10 mouse cellular contexts compared by ENCODE assay signal in genomic region chr19:6529265-6529985, GRCm38 (mm10). TPM values are rescaled to one million over a fixed set of nuclear protein-coding genes. Genes with fewer than 3 reads are reported as not detected.
DNase-seq lines count a peak whose midpoint lies in the region; ATAC-seq and TF ChIP-seq lines count a peak whose summit lies in the region.
"Had no signal": no experiment of that assay in that cellular context is flagged by ENCODE, and none has a peak within 500 bp of the region (broad histone marks: within the 10 kb centered on the region; RNA-seq: fewer than 3 reads in every experiment).

No protein-coding gene starts in this region.

- peak overlapping the region; percentile 36; the same call in 1 of the 2 replicates for H3K27ac ChIP-seq in hindbrain, postnatal 0 days

- H3K4me3 ChIP-seq in hindbrain, postnatal 0 days (ENCODE audit: low read length), result no peak overlapping the region

- peak; percentile 16; the same call in 1 of the 2 replicates for ATAC-seq in hindbrain, postnatal 0 days
- no peak for ATAC-seq in granulocyte monocyte progenitor cell, adult 5-6 weeks (replicated peaks; ENCODE audit: poor library complexity, severe bottlenecking)

- H3K9me3 ChIP-seq in hindbrain, postnatal 0 days (ENCODE audit: low read length), result no peaks in the 10 kb centered on the region

- WGBS in hindbrain, postnatal 0 days, result 63% methylated on average over 14 of the region's 14 CpGs

- no peak overlapping the region for H3K9ac ChIP-seq in hindbrain, postnatal 0 days (replicated peaks; ENCODE audit: low read length)

- peaks cover 40% of the 10 kb centered on the region for H3K4me1 ChIP-seq in hindbrain, postnatal 0 days (ENCODE audit: insufficient read depth, low read length)

- H3K4me2 ChIP-seq in hindbrain, postnatal 0 days (ENCODE audit: low read depth, low read length), result no peak overlapping the region

- TF ChIP-seq CTCF in hindbrain, postnatal 0 days (IDR thresholded peaks at IDR 0.05; ENCODE audit: low read depth), result peak; percentile 48

- DNase-seq in adrenal gland, postnatal 36 days, result peak; percentile 19 to 36
- no peak for DNase-seq in adrenal gland, adult 8-10 months
- peak; percentile 86 for DNase-seq in embryo, embryonic 11 days
- DNase-seq in hindbrain, postnatal 0 days (ENCODE audit: low spot score), result peak; percentile 71
- peak; percentile 70 for DNase-seq in mesoderm, embryonic 11.5 days (ENCODE audit: low read depth, low spot score)
- no peak for DNase-seq in spleen, postnatal 4 days (ENCODE audit: low spot score in 2 of 2)
- DNase-seq in gastrocnemius, postnatal 25 days, result no peak

- H3K36me3 ChIP-seq in hindbrain, postnatal 0 days (ENCODE audit: insufficient read depth, low read length), result peaks cover 11% of the 10 kb centered on the region; the same call in 1 of the 2 replicates

- no peaks in the 10 kb centered on the region for H3K27me3 ChIP-seq in hindbrain, postnatal 0 days (ENCODE audit: insufficient read depth, low read length)

RNA-seq across cellular contexts. Expression of gene Slc22a12, which starts 13.4 kb away (rescaled TPM):
- total RNA-seq in adrenal gland, postnatal 36 days (2021), result under 1 TPM in 1 of 2 experiments, not detected in 1; 0.20 TPM
- under 1 TPM in 1 of 4 experiments, not detected in 3; 0.31 TPM for total RNA-seq in adrenal gland, adult 8-10 months (2022)
- 0.21 and 1.2 TPM in 2 replicates for total RNA-seq in hindbrain, postnatal 0 days (2014; rRNA removed)
- 0.28 and 0.35 TPM in 2 replicates for polyA plus RNA-seq in hindbrain, postnatal 0 days (2015; fragmentation: Nextera tagmentation; extraction: Ambion mirVana)
- total RNA-seq in granulocyte monocyte progenitor cell, adult 5-6 weeks (2014; fragmentation: Nextera tagmentation), result not detected in 2 replicates
- not detected in 2 replicates for total RNA-seq in granulocyte monocyte progenitor cell, adult 5-6 weeks (2017)
- total RNA-seq in gastrocnemius, postnatal 25 days (2021), result not detected
- total RNA-seq: neutrophil, adult 5-6 weeks had no signal
- polyA plus RNA-seq: C2C12 had no signal

Comparison
In these comparisons a context has a peak if more than half of its experiments do, and no peak if none do; other contexts are left out.
1. DNase-seq: peak in adrenal gland, postnatal 36 days (2 of 2), embryo, embryonic 11 days (single experiment), hindbrain, postnatal 0 days (single experiment) and mesoderm, embryonic 11.5 days (single experiment); none in adrenal gland, adult 8-10 months (single experiment), spleen, postnatal 4 days (0 of 2) and gastrocnemius, postnatal 25 days (single experiment).